Mouse (Mus musculus) gastrocnemius, postnatal 14 days (tissue): ENCODE measurements around the gene Ppm1l. TPM values are rescaled to one million over a fixed set of nuclear protein-coding genes. Genes with fewer than 3 reads are reported as not detected.
A peak's percentile ranks its signal among the peaks of the same experiment; 100 is the strongest.
"Not testable (repeated sequence)": the region's sequence is repeated elsewhere in the genome, so short reads cannot be mapped to it uniquely, and the experiment has no call there.

ENCODE experiments used
- DNase-seq: peaks from one replicate; pipeline ENCODE4 v3.0.0; 2021; ENCODE audit warnings: mixed read lengths
- intact Hi-C: fragments of 180-260 bp; cut with DNase I; formaldehyde crosslinking; loops from one replicate; pipeline ENCODE4 v1.15.1; 2025; ENCODE audit warnings: low total_unique reads
- total RNA-seq, 2 experiments: library from RNA; stranded (reverse); gene quantifications; 2 replicates each; pipeline ENCODE4 v1.2.3; 2021

Gene Ppm1l
- total RNA-seq, 2 experiments from 2014 or later, result 33.8 to 34.5 TPM

GRCm38 (mm10) chr3:69408064-69408463 lies 91.4 kb downstream of the Ppm1l start:
- intact Hi-C loops, result no loop called here
- DNase-seq, result no peak

DNA sequence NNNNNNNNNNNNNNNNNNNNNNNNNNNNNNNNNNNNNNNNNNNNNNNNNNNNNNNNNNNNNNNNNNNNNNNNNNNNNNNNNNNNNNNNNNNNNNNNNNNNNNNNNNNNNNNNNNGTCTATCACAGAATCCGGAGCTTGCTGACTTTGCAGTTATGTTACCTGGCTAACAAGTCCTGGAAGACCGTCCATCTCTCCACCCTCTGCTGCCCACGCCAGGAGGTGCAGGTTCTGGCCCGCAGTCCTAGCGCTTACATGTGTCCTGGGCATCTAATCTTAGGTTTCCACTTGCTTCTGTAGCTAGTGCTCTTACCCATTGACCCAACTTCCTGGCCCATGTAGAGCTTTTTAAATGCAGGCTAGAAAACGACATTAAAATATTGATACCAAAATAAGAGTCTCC lies 99.5 kb downstream of the Ppm1l start:
- no peak for DNase-seq

GRCm38 (mm10) chr3:69422741-69423140 lies 106.1 kb downstream of the Ppm1l start:
- no peak for DNase-seq
- intact Hi-C loops, result no loop called here

More for the DNA sequence above, 99.5 kb downstream of the Ppm1l start:
- intact Hi-C loops, result no loop called here

GRCm38 (mm10) chr3:69423371-69423770 lies 106.7 kb downstream of the Ppm1l start:
- intact Hi-C loops, result no loop called here

DNA sequence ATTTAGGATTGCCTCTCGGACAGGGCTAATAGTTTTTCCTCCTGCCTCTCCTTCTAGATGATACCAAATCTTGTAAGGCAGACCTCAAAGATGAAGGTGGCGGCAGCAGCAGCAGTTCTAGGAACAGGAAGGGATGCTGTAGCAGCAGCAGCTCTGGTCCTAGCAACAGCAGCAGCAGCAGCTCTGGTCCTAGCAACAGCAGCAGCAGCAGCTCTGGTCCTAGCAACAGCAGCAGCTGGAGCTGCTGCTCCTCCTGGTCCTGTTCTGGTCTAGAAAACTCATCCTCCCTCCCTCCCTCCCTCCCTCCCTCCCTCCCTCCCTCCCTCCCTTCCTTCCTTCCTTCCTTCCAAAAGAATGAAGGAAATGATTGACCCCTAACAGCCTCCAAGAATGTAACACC lies 108.1 kb downstream of the Ppm1l start:
- DNase-seq, intact Hi-C loops: not testable (repeated sequence)

More at GRCm38 (mm10) chr3:69423371-69423770, 106.7 kb downstream of the Ppm1l start:
- DNase-seq, result no peak

- DNase-seq, result no peak
- intact Hi-C loops, result no loop called here
Measured at GRCm38 (mm10) chr3:69427259-69427658, 110.6 kb downstream of the Ppm1l start.

DNA sequence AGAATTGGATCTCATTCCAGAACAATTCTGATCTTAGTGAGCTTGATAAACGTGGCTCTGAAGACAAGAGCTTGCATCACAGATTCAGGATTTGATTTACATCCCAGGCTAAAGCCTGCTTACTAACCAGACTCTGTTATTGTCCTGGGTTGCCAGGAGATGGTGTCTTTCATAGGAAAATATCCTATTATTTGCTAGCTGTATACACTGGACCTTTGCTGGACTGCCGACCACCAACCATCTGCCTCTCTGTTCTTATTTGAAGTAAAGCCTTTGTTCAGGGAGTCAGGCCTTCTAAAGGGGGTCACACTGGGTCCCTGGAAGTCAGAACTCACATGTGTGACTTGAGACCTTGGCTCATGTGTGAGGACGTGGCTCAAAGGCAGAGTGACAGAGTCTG lies 111.6 kb downstream of the Ppm1l start:
- intact Hi-C loops, result no loop called here
- DNase-seq, result no peak

GRCm38 (mm10) chr3:69429319-69429718 lies 112.7 kb downstream of the Ppm1l start:
- DNase-seq, result no peak
- intact Hi-C loops, result no loop called here

DNA sequence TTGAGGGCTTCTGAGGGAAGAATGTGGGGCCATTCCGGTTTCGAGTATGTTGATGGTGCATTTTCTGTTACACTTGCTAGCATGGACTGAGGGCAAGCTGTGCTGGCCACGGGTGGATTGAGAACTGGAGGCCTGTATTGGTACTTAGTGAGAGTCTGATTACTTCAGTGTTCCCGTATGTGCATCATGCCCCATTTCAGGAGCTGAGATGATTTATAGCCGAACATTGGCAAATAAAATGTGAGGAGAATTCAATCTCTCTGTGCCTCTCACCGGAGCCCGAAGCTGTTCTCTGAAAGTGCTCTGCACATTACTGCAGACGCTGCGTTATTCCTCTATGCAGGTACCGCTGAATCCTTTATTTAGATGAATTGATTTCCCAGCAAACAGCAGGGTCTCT lies 116.9 kb downstream of the Ppm1l start:
- intact Hi-C loops, result no loop called here

DNA sequence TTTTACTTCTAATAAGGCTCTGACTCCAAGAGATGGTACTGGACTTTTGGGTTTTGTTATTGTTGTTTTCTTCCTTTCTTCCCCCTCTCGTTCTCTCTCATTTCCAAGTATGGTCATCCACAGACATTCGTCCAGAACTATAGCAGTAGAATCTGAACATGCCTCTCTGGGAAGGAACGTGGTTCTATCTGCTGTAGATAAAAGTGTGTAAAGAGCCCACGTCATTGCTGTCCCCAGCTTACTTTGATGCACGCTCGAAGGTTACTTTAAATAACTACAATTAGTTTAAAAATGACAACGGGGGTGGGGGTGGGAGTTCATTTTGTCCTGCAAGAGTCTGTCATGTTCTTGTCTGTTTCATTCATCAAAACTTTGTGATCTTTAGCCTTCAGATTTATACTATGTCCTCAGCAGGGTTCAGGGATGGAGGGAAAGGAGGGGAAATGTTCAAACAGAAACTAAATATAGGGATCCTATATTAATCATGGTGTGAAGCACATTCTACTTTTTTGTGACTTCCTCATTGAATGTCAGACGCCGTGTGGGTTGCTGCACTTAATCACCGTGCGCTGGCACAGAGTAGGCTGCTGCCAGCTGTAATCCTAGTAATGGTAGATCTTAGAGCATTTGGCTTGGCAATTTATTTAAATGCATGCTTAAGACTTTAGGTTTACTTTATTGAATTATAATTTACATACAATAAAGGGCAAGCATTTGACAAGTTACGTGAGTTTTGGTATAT lies 122.3 kb downstream of the Ppm1l start:
- DNase-seq, result no peak
- intact Hi-C loops, result no loop called here

More for the DNA sequence above, 116.9 kb downstream of the Ppm1l start:
- DNase-seq, result peak; percentile 5

GRCm38 (mm10) chr3:69440761-69441160 lies 124.1 kb downstream of the Ppm1l start:
- intact Hi-C loops, result no loop called here
- DNase-seq, result no peak

DNA sequence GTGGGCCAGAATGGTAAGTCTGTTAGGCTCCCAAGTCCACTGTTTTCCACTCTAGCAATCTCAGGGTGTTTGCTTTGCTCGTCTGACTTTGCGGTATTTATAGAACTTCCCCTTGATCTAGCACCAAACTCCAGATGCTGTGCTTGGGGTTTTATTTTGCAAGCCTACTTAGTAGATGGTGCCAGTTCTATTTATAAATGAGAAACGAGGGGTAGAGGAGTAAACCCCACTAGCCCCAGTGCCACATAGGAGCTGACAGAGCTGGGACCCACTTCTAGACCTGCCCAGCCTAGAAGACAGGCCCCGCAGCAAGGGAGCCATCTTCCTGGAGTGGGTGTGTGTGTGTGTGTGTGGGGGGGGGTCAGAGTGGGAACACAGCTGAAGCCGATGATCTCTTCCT lies 130.3 kb downstream of the Ppm1l start:
- DNase-seq, result peak; percentile 8
- intact Hi-C loops, result no loop called here

GRCm38 (mm10) chr3:69449041-69449440 lies 132.4 kb downstream of the Ppm1l start:
- DNase-seq, result no peak
- intact Hi-C loops, result no loop called here

DNA sequence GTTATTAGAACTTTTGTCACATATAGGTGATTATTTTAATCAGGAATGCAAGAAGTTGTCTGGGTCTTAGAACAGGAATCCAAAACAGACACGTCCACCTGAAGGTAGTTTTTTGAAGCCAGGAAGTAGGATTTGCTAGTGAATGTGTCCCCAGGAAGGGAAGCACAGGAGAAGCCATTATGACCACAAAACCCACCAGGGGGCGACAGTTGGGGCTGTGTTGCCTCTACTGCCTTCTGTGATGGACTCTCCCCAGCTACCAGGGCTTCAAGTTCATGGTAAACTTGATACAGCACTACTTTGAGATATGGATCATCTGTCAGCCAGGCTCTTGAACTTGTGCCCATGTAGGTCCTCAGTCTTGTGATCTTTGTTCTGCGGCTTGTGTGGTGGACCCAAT lies 137.7 kb downstream of the Ppm1l start:
- no peak for DNase-seq
- intact Hi-C loops, result no loop called here

GRCm38 (mm10) chr3:69456071-69456470 lies 139.4 kb downstream of the Ppm1l start:
- DNase-seq, result peak; percentile 67
- intact Hi-C loops, result no loop called here

- DNase-seq, result no peak
- intact Hi-C loops, result no loop called here
Measured at GRCm38 (mm10) chr3:69458756-69459155, 142.1 kb downstream of the Ppm1l start.

- no peak for DNase-seq
- intact Hi-C loops, result no loop called here
Measured at GRCm38 (mm10) chr3:69461956-69462355, 145.3 kb downstream of the Ppm1l start.

GRCm38 (mm10) chr3:69465751-69466150 lies 149.1 kb downstream of the Ppm1l start:
- intact Hi-C loops, result no loop called here
- no peak for DNase-seq

DNA sequence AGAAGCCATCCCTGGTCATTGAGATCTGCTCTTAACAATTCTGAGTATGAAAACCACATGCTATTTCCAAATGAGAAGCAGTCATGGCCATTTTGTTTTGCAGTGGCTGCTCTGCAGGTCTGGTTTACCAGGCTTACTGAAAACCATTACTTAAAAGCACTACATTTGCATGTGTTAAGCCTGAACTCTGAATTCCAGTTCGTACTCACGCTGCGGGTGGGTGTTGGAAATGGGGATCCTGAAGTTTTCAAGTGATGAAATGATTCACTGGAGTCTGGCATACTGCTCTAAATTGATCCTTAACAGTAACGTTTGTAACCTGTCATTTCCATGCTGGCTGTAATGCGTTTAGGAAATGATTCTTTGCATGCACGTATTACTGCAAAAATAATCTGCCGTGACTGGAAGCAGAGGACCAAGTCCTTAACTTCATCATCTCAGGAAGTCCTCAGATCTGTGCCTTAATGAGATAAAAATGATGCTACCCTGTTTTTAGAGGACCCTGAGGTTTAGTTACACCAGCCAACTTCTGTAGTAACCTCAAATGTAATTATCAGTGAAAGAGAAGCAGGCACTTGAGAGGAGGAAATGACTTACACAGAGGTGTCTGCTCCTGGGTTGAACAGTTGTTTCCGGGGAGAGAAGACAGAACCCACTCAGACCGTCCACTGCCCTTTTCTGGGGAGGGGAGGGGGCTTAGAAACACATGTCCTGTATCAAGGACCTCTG lies 151.8 kb downstream of the Ppm1l start:
- intact Hi-C loops, result no loop called here
- no peak for DNase-seq

DNA sequence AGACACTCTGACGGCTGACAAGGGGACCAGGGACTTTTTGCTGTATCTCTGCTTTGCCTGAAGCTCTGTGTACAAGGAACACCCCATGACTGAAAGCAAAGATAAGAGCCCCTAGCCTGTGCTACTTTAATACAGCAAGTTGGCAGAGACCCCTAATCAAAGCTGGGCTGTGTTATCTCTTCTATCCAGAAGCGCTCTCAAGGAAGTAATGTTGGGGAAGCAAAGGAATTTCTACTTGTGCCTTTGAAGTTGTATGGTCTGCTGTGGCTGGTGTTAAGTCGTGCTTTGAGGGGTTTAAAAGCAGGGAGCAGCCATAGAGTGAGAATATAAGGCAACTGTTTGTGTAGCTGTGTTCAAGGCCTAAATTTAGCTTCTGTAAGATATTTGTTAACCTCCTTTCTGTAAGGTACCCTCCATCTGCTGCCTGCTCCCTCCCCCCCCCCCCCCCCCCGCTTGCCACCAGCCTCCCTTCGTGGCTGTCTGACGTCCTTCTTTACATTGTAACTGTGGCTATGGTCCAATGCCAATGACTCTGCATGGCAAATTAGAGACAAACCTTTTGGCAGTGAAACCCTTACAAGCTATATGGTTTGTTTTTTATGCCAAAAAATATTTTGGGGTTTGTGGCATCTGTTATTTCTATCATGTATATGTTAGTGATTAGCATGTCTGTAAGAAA lies 152.9 kb downstream of the Ppm1l start:
- DNase-seq, result no peak
- intact Hi-C loops, result loop anchor here (5.0 kb wide), 1 partner anchor 207 kb away; no protein-coding TSS in a partner anchor
